Mouse (Mus musculus) bone marrow macrophage, adult 2 months (primary cell): ENCODE results near the gene Mtrex. TPM values are rescaled to one million over a fixed set of nuclear protein-coding genes. Genes with fewer than 3 reads are reported as not detected.
A peak's percentile ranks its signal among the peaks of the same experiment; 100 is the strongest.

Experiments used
- H3K27ac ChIP-seq: 2 replicates; pipeline ENCODE4 v1.5.1; 2012; ENCODE audit warnings: low read depth, low read length; ENCODE audit not compliant: insufficient read depth
- H3K4me1 ChIP-seq: 2 replicates; pipeline ENCODE4 v1.6.1; 2012; ENCODE audit warnings: low read length; ENCODE audit not compliant: control insufficient read depth, insufficient read depth
- H3K4me3 ChIP-seq: 2 replicates; pipeline ENCODE4 v1.5.1; 2012; ENCODE audit warnings: mild to moderate bottlenecking, low read length, moderate library complexity; ENCODE audit not compliant: insufficient read depth
- CTCF ChIP-seq: IDR thresholded peaks from 2 replicates; pipeline ENCODE4 v1.5.1; 2012; ENCODE audit warnings: low read depth, mild to moderate bottlenecking, low read length, moderate library complexity
- POLR2A ChIP-seq: IDR thresholded peaks from 2 replicates; pipeline ENCODE4 v1.6.1; 2012; ENCODE audit warnings: mild to moderate bottlenecking, low read depth, low read length, borderline replicate concordance
- polyA plus RNA-seq: library from polyadenylated mRNA; stranded (reverse); fragments of >200 nt; gene quantifications from 2 replicates; pipeline ENCODE4 v1.2.4, GENCODE M21; 2012; ENCODE audit not compliant: missing spikeins, insufficient read depth, insufficient read length

The Mtrex gene
- polyA plus RNA-seq, 1 experiment = 31.7 TPM

- TF ChIP-seq POLR2A (no peak), CTCF (no peak)
- peaks cover 10% of the 10 kb centered on the region for H3K4me1 ChIP-seq
- H3K27ac ChIP-seq = 0 out of 2 replicates have a peak overlapping the region, but pooled peaks have one; percentile 12
- H3K4me3 ChIP-seq = peak overlapping the region; percentile 70
Observed at GRCm38 (mm10) chr13:112928038-112928668, 955 bp upstream of the Mtrex start.

DNA sequence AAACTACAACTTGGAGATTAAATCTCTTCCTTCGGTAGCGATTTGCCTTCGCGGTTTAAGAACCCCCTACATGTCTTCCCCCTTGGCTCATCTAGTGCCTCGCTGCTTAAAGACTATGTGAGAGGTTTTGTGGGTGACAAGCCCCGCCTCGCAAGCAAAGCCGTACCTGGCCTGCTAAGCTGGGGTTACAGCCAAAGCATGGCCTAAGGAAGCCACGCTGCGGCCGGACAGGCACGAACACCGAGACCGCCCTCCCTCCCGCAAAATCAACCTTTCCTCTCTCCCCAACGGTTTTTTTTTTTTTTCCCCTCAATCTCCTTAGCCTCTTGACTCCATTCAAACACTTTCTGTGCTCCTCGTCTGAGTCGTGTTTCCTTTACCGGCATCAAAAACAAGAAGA lies 402 bp downstream of the Mtrex start:
- Histone ChIP-seq H3K4me1 (peaks cover 10% of the 10 kb centered on the region), H3K27ac (peak overlapping the region; percentile 62), H3K4me3 (peak overlapping the region; percentile 70)
- TF ChIP-seq POLR2A (no peak), CTCF (no peak)

- TF ChIP-seq CTCF (no peak), POLR2A (no peak)
- Histone ChIP-seq H3K4me1 (peaks cover 10% of the 10 kb centered on the region), H3K4me3 (peak overlapping the region; percentile 70), H3K27ac (no peak overlapping the region)
Observed at GRCm38 (mm10) chr13:112925976-112926375, 1.2 kb downstream of the Mtrex start.

DNA sequence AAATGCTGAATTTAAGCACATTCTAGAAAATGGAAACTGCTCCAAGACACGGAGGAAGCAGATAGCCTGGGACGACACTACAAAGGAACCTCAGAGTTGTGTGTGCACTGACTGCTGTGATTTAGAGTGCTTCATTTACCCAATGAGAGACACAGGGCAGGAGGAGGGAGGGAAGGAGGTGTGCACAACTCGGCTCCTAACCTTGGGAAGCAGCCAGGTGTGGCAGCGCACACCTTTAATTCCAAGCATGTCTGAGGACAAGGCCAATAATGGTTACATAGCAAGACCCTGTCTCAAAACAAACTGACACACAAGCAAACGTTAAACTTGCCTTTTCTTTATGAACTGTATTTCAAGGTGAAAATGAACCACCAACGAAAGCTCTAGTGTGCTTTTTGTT lies 1.9 kb downstream of the Mtrex start:
- peak overlapping the region; percentile 5; the same call in 1 of the 2 replicates for H3K4me3 ChIP-seq
- no peak for TF ChIP-seq CTCF
- no peak for TF ChIP-seq POLR2A
- peaks cover 10% of the 10 kb centered on the region for H3K4me1 ChIP-seq

GRCm38 (mm10) chr13:112920906-112921305 lies 6.3 kb downstream of the Mtrex start:
- Histone ChIP-seq H3K27ac (no peak overlapping the region), H3K4me3 (no peak overlapping the region), H3K4me1 (peaks cover 6% of the 10 kb centered on the region)
- TF ChIP-seq POLR2A (no peak), CTCF (no peak)

More for the DNA sequence above, 1.9 kb downstream of the Mtrex start:
- H3K27ac ChIP-seq = no peak overlapping the region

GRCm38 (mm10) chr13:112919141-112919865 lies 7.9 kb downstream of the Mtrex start:
- Histone ChIP-seq H3K27ac (no peak overlapping the region), H3K4me1 (no peaks in the 10 kb centered on the region; the same call in none of the 2 replicates), H3K4me3 (no peak overlapping the region)
- no peak for TF ChIP-seq CTCF
- no peak for TF ChIP-seq POLR2A

GRCm38 (mm10) chr13:112910434-112910833 lies 16.8 kb downstream of the Mtrex start:
- Histone ChIP-seq H3K27ac (no peak overlapping the region), H3K4me1 (no peaks in the 10 kb centered on the region), H3K4me3 (no peak overlapping the region)
- TF ChIP-seq POLR2A = no peak
- no peak for TF ChIP-seq CTCF

GRCm38 (mm10) chr13:112909663-112910062 lies 17.5 kb downstream of the Mtrex start:
- Histone ChIP-seq H3K27ac (no peak overlapping the region), H3K4me3 (no peak overlapping the region), H3K4me1 (no peaks in the 10 kb centered on the region)
- no peak for TF ChIP-seq POLR2A

DNA sequence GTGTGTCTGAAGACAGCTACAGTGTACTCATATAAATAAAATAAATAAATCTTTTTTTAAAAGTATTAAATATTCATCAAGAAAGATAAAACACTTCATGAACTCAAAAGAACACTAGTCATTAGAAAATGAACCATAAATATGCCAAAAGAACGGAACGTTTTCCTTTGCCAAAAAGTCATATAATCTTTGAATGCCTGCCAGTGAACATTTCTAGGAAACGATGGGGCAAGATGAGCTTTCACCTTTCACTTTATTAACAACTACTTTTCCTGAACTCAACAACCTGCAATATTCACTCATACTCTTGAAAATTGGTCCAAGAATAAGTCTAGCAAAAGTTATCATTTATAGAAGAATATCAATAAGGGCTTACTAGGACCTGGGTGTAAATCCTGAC lies 25.0 kb downstream of the Mtrex start:
- no peak overlapping the region for H3K4me3 ChIP-seq
- H3K27ac ChIP-seq = no peak overlapping the region
- H3K4me1 ChIP-seq = no peaks in the 10 kb centered on the region
- TF ChIP-seq CTCF (no peak), POLR2A (no peak)

- Histone ChIP-seq H3K4me1 (no peaks in the 10 kb centered on the region), H3K4me3 (no peak overlapping the region), H3K27ac (no peak overlapping the region)
- no peak for TF ChIP-seq POLR2A
- TF ChIP-seq CTCF = no peak
Observed at GRCm38 (mm10) chr13:112887234-112887633, 40.0 kb downstream of the Mtrex start.
